Mouse (Mus musculus) adrenal gland, postnatal 25 days (tissue): ENCODE results near the gene Tanc1. TPM values are rescaled to one million over a fixed set of nuclear protein-coding genes. Genes with fewer than 3 reads are reported as not detected.

Experiments
- DNase-seq: peaks from one replicate; pipeline ENCODE4 v3.0.0; 2021; ENCODE audit warnings: mixed read lengths
- total RNA-seq: library from RNA; stranded (reverse); gene quantifications from 2 replicates; pipeline ENCODE4 v1.2.3, GENCODE M21; 2021

Tanc1 gene
- total RNA-seq, 1 experiment from 2014 or later, result 20.6 TPM

- no peak for DNase-seq
Measured at GRCm38 (mm10) chr2:59718601-59719416, 107.0 kb downstream of the Tanc1 start.

DNA sequence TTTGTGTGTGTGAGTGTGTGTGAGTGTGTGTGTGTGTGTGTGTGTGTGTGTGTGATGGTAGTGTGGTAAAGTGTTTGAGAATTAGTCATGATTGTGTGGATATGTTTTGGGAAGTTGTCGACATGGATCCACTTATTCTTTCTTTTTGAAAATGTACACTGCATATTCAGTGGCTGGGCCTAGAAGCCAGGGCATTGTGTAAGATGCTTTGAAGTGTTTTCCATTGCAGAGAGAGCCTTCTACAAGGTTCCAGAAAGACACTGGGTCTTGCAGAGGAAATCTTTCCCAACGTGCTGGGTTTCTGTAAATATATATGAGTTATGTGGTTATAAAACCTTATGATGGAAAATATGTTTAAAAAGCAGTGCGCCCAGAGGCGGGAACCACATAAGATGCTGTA is 108.0 kb downstream of the Tanc1 start:
- no peak for DNase-seq

DNA sequence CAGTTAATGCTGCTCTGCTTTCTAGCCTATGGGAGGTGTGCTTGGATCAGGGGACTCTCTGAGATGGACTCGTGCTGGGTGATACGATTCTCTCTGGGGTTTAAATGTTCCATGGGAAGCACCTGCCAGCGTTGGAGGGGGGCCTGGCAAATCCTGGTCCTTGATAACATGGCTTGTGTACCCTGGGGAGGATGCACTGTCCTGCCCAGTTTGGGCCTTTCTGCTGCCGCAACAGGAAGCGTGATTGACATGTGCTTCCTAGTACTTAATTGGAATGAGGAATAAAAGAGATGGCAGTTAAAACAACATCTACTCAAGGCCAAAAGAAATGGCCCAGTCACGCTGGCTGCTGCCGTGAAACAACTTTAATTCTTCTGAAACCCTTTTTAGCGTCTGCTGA is 109.3 kb downstream of the Tanc1 start:
- DNase-seq, result no peak

DNA sequence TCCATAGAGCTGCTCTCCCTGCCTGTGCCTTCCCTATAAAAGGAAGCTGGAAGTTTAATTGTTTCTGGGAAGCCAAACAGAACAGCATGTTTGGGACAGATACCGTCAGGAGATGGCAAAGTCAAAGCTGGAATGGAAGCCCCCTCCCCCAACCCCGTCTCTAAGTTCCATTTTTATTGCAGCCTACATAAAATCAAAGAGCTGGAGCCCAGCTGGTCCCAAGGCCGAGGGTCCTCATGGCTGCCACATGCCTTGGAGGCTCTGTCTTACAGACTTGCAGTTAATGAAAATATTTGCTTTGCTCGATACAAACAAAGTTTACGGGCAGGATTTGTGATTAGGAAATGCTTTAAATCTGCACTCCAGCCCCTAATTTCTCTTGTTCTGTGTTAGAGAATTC is 109.9 kb downstream of the Tanc1 start:
- no peak for DNase-seq

- DNase-seq, result no peak
Measured at GRCm38 (mm10) chr2:59723311-59723710, 111.5 kb downstream of the Tanc1 start.

GRCm38 (mm10) chr2:59725518-59726185 is 113.8 kb downstream of the Tanc1 start:
- no peak for DNase-seq

DNA sequence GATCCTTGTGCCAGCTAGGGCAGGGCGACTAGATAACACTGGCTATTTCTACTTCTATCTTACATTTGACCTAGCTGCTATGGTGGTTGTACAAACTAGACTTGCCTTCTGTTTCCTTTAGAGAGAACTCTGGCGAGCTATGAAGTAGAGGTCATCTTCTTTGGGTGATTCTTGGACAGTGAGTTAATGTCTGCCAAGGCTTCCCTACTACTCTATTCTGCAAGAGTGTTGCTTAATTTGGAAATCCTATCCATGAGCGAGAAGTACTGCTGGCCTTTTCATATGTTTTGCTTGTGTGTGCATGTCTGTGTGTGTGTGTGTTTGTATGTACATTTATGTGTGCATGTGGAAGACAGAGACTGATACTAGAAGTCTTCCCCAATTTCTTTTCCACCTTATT is 120.0 kb downstream of the Tanc1 start:
- DNase-seq, result no peak

GRCm38 (mm10) chr2:59733410-59733809 is 121.6 kb downstream of the Tanc1 start:
- DNase-seq, result no peak

DNA sequence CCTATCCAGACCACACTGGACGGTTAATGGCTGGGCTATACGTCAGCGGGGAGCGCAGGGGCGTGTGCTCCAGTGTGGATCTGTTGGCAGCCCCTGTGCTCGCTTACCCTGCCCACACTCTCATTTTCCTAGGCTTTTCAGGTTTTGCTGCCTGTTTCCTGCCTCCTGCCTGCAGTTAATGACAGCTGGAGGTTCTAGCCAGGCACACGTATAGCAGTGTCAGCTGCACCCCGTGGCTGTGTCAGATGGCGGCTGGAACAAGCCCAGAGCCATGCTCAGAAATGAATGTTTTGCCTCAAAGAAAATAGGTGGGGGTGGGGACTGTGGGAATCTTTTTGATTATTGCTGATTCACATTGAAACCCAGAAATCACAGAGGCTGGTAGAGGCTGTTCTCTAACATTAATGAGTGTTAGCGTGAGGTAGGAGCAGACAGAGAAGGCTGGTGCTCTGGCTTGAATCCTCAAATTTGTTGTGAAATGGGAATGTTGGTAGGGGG is 124.6 kb downstream of the Tanc1 start:
- no peak for DNase-seq

DNA sequence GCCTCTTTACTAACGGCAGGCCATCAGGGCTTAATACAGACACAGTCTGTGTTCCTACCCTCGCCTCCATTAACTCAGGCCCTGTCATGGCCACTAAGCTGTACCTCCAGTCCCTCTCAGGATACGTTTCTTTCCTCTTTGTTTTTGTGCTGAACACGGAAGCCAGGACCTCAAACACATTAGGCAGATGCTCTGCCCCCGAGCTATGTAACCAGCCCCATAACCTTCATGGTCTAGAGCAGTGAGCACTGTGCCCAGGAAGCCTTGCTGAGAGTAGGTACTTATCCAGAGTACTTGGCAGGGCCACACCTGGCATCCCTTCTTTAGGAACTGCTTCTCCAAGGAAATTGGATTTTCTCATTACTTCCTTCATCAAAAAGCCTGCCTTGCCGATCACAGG is 125.5 kb downstream of the Tanc1 start:
- DNase-seq, result no peak

- DNase-seq, result no peak
Measured at GRCm38 (mm10) chr2:59738356-59738755, 126.5 kb downstream of the Tanc1 start.

- no peak for DNase-seq
Measured at GRCm38 (mm10) chr2:59739036-59739435, 127.2 kb downstream of the Tanc1 start.

GRCm38 (mm10) chr2:59742500-59743116 is 130.8 kb downstream of the Tanc1 start:
- DNase-seq, result no peak

DNA sequence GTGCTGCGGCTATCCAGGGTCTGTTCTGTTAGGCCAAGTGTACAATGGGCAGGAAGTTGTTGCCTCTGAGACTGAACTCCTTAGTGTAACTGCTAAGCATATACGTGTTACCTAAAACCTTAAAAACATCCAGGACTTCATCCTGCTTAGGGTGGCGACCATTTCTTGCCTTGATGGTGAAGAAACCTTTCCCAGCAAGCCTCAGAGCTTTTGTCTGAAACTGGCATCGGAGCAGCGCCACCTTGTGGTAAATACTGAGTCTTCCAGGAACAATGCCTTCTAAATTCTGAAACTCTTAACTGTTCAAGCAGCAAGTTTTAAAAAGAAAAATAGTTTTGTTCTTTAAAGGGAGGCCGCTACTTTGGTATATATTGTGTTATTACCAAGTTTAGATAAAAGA is 133.6 kb downstream of the Tanc1 start:
- DNase-seq, result peak; percentile 58

GRCm38 (mm10) chr2:59746070-59746469 is 134.2 kb downstream of the Tanc1 start:
- DNase-seq, result peak; percentile 68

GRCm38 (mm10) chr2:59747757-59748156 is 135.9 kb downstream of the Tanc1 start:
- DNase-seq, result no peak

DNA sequence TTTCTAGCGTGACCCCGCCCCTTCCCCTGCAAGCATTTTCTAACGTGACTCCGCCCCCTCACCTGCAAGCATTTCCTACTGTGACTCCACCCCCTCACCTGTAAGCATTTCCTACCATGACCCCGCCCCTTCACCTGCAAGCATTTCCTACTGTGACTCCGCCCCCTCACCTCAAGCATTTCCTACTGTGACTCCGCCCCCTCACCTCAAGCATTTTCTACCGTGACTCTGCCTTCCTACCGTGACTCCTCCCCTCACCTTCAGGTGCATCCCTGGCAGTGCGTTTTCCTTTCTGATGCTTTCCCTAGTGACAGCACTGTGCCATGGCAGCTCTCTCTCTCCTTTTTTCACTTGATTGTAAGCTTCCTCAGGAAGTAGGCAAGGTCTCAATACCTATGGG is 137.5 kb downstream of the Tanc1 start:
- DNase-seq, result no peak

DNA sequence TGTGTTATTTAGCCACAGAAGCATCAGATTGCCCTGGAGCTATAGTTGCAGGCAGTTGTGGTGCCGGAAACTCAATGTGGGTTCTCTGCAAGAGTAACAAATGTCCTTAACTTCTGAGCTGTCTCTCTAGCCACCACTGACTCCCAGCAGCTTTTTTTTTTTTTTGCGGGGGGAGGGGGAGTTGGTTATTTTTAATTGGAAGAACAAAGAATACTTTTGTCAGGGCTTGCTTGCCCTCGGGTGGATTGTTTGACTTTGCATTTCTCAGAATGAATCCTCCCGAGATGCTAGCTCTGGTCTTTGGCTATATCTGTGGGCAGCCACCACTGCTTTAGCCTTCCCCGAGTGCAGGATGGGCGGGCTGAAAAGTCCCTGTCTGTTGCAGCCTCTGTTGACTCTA is 139.3 kb downstream of the Tanc1 start:
- no peak for DNase-seq

GRCm38 (mm10) chr2:59752148-59752547 is 140.3 kb downstream of the Tanc1 start:
- DNase-seq, result no peak

DNA sequence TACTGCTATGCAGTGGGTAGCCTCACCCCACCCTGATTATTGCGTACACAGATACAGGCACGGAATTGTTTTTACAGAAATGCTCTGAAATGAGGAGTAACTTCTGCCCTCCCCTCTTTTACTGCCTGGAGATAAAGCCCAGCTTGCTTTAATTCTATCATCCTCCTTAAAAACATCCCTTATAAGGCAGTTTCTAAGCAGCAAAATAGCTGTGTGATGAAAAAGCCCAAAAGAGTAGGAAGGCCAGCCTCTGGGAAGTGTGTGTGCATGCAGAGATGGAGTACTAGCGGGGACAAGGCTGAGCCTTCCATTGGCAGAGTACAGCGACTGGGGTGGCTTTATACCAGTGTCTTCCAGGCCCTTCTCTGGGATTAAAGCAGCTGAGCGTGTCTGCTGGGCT is 140.9 kb downstream of the Tanc1 start:
- no peak for DNase-seq

DNA sequence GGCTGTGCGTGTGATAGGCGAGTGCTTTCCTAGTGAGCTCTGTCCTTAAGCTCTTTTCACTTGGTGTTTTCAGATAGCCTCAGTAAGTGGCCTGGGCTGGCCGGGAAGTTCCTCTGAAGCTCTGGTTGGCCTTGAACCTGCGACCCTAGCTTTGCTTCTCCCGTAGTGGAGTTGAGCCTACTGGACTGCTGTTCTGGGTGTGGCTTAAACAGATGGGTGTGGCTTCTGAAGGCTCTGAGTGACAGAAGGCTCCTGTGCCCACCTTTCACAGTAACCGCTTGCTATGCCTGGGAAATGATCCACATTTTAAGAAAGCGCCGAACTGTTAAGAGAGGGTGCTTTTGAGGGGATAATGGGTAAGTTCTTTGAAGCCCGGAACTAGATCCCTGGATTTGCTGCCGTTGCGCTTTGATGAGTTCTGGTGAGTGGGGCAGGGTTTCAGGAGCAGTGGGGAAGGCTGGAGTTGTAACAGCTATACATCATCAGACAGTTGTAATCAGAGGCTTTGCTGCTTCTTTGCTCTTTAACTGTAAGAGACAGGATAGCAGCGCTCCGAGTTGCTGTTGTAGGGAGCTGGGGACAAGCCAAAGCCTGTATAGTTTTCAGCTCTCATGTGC is 144.4 kb downstream of the Tanc1 start:
- no peak for DNase-seq

DNA sequence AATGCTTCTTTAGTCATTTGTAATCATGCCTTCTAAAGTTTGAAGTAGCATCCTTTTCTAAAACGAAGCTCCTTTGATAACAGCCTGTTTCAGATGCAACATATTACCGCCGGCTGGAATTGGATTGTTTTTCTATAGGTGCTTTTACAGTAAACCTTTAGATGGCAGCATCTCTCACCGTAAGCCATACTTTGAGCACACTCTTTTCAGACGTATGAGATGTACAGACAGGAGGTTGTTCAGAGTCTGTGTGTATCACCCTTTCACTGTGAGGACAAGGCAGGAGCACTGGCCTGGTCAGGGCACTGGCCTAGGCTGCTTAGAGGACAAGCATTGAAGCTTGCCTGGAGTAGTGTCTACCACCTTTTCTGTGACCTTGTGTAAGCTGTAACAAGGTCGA is 145.2 kb downstream of the Tanc1 start:
- no peak for DNase-seq
